Mouse (Mus musculus) spleen, adult 2 months (tissue): Measurements from ENCODE around the gene Kcmf1.

ENCODE experiments used
- CTCF ChIP-seq: fragments of 200-500 bp; IDR thresholded peaks from 2 replicates; pipeline ENCODE4 v1.5.1; 2011; ENCODE audit warnings: mild to moderate bottlenecking, inconsistent platforms; ENCODE audit not compliant: insufficient read depth, insufficient read length, insufficient replicate concordance; ENCODE audit errors: extremely low read depth
- POLR2A ChIP-seq: fragments of 200-500 bp; IDR thresholded peaks from 2 replicates; pipeline ENCODE4 v1.6.1; 2011; ENCODE audit warnings: low read depth, low read length, inconsistent platforms

DNA sequence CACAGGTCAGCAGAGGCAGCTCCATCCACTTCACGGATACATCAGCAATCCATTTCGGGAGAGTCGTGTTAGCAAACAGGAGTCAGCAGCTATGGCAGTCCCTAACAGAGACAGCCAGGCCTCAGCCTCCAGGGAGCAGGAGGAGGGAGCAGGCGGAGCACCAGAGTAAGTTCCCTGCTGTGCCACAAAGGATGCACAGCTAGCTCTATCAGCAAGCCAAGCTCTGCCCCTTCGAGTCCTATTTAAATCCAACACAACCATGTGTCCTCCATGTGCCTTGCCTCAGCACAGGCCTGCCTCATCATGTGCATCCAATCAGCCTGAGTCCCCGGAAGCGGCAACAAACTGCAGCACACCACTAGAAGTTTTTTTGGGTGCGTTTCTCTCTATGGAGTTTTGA, 23.6 kb upstream of the Kcmf1 start:
- TF ChIP-seq CTCF (no peak), POLR2A (no peak)
